Mouse (Mus musculus): ENCODE measurements around the gene Hist1h2ah. TPM values are rescaled to one million over a fixed set of nuclear protein-coding genes. Genes with fewer than 3 reads are reported as not detected.
A peak's percentile ranks its signal among the peaks of the same experiment; 100 is the strongest.

The Hist1h2ah gene
- polyA plus RNA-seq, 1 experiment from 2014 or later, result not detected

DNA sequence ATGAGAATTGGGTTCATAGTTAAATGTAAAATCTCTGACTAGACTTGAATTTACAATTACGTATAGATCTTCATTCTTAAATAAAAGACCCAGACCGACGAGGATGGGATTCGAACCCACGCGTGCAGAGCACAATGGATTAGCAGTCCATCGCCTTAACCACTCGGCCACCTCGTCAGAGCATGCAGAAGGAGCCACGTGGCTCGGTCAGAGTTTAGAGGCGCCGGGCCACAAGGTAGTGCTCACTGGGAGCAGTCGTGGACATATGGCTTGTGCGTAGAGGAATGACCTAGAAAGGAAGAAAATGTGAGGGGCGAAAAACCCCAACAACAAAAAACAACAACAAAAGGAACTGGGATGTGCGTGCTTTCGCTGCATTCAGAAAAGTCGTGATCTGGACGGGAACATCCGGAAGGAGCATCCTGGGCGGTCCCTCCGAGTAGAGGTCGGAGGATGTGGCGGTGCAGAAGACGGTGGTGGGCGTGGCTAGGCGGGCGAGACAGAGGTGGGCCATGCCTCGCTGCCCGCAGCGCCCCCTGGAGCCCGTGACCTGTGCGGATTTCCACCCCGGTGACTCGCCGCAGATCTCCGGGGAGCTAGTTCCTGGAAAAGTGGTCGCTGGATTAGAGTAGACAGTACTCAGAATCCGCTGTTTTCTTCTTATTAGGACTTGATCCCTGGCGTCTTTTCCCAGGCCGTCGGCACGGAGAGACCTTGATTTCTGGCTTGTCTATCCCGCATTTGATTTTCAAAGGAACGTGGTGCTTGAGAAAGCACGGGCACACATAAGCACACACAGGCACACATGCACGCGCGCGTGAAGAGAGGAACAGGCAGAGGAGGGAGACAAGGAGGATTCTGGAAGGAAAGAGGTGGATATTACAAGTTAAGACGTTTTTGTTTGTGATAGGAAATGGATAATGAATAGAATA lies 15.5 kb upstream of the Hist1h2ah start:
- Histone ChIP-seq H3K4me3 (ENCODE audit: low read depth, low read length) (peak overlapping the region; percentile 40), H3K9ac (ENCODE audit: low read length) (peak overlapping the region; percentile 48), H3K27ac (replicated peaks) (peak overlapping the region; percentile 45), H3K4me1 (replicated peaks; ENCODE audit: control insufficient read depth, insufficient read depth) (no peaks in the 10 kb centered on the region), H3K36me3 (ENCODE audit: control insufficient read depth, insufficient read depth, low read length) (no peaks in the 10 kb centered on the region), H3K9me3 (ENCODE audit: control insufficient read depth, low read length) (no peaks in the 10 kb centered on the region), H3K27me3 (ENCODE audit: control insufficient read depth, insufficient read depth, low read length) (no peaks in the 10 kb centered on the region), H3K4me2 (replicated peaks; ENCODE audit: low read depth) (peak overlapping the region; percentile 67)
- WGBS, result under 1% methylated on average over 52 of the region's 52 CpGs
- peak; percentile 95 for ATAC-seq (ENCODE audit: low FRiP score, low TSS enrichment)
- DNase-seq (ENCODE audit: low spot score), result peak; percentile 93
- TF ChIP-seq CTCF (IDR thresholded peaks at IDR 0.05; ENCODE audit: low read depth) (peak; percentile 85), EP300 (optimal IDR thresholded peaks at IDR 0.05) (no peak)

DNA sequence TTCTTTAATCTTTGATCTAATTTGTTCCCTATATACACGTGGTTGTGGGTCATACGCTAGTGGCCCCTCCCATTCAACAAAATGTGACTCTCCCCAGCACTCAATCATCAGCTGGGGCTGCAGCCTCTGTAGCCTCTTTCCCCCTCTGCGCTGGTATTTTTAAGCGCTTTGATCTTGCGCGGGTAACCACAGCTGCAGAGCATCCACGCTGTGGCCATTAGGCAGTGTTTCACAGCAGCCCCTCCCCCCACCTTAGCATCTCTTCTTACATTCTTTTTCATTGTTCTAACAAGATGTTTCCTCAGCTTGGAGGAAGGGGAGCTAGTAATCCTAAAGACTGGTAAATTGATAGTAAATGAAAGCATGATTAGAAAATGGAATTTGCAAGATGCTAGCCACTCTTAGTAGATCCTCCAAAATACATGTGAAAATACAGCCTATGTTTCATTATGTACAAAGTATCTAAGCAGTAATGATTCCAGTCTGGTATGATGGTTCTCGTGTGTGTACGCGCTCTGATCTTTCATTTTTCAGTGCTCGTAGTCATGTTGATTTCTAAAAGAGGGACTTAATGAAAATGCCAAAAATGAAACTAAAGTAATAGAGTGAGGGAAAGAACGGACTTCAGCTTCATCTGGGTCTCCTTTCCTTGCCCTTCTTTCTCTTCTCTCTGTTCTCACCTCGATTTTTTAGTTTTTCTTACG lies 14.5 kb upstream of the Hist1h2ah start:
- H3K9ac ChIP-seq (ENCODE audit: low read length), result peak overlapping the region; percentile 8; the same call in 1 of the 2 replicates
- ATAC-seq (ENCODE audit: low FRiP score, low TSS enrichment) (0 out of 2 replicates have a peak, but pooled peaks have one; percentile 25), DNase-seq (ENCODE audit: low spot score) (no peak)
- WGBS, result 2% methylated on average over 14 of the region's 14 CpGs
- no peaks in the 10 kb centered on the region for H3K4me1 ChIP-seq (replicated peaks; ENCODE audit: control insufficient read depth, insufficient read depth)
- H3K36me3 ChIP-seq (ENCODE audit: control insufficient read depth, insufficient read depth, low read length), result no peaks in the 10 kb centered on the region
- H3K27me3 ChIP-seq (ENCODE audit: control insufficient read depth, insufficient read depth, low read length), result no peaks in the 10 kb centered on the region
- peak overlapping the region; percentile 67 for H3K4me2 ChIP-seq (replicated peaks; ENCODE audit: low read depth)
- peak overlapping the region; percentile 25; the same call in 1 of the 2 replicates for H3K27ac ChIP-seq (replicated peaks)
- H3K4me3 ChIP-seq (ENCODE audit: low read depth, low read length), result peak overlapping the region; percentile 40
- H3K9me3 ChIP-seq (ENCODE audit: control insufficient read depth, low read length), result no peaks in the 10 kb centered on the region
- TF ChIP-seq EP300 (optimal IDR thresholded peaks at IDR 0.05) (no peak), CTCF (IDR thresholded peaks at IDR 0.05; ENCODE audit: low read depth) (no peak)

DNA sequence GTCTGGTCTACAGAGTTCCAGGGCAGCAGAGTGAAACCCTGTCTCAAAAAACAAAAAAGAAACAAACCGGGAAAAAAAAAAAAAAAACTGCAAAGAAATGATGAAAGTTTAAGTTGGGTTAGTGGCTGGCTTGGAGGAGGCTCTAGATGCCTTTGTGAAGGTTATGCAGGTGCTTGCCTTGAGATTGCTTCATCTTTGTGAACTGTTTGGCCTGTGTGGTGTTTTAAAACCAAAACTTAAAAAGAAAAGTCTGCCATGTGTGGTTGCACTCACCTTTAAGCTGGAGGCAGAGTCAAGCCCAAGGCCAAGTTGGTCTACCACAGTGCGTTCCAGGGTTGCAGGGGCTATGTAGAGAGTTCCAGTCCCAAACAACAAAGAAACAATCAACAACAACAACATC lies 13.7 kb upstream of the Hist1h2ah start:
- Histone ChIP-seq H3K9me3 (ENCODE audit: control insufficient read depth, low read length) (no peaks in the 10 kb centered on the region), H3K27me3 (ENCODE audit: control insufficient read depth, insufficient read depth, low read length) (no peaks in the 10 kb centered on the region), H3K4me2 (replicated peaks; ENCODE audit: low read depth) (no peak overlapping the region), H3K4me1 (replicated peaks; ENCODE audit: control insufficient read depth, insufficient read depth) (no peaks in the 10 kb centered on the region), H3K27ac (replicated peaks) (no peak overlapping the region), H3K36me3 (ENCODE audit: control insufficient read depth, insufficient read depth, low read length) (no peaks in the 10 kb centered on the region), H3K4me3 (ENCODE audit: low read depth, low read length) (no peak overlapping the region), H3K9ac (ENCODE audit: low read length) (no peak overlapping the region)
- ATAC-seq (ENCODE audit: low FRiP score, low TSS enrichment) (no peak), DNase-seq (ENCODE audit: low spot score) (no peak)
- WGBS, result 88% methylated on average over 2 of the region's 2 CpGs
- no peak for TF ChIP-seq CTCF (IDR thresholded peaks at IDR 0.05; ENCODE audit: low read depth)
- no peak for TF ChIP-seq EP300 (optimal IDR thresholded peaks at IDR 0.05)

DNA sequence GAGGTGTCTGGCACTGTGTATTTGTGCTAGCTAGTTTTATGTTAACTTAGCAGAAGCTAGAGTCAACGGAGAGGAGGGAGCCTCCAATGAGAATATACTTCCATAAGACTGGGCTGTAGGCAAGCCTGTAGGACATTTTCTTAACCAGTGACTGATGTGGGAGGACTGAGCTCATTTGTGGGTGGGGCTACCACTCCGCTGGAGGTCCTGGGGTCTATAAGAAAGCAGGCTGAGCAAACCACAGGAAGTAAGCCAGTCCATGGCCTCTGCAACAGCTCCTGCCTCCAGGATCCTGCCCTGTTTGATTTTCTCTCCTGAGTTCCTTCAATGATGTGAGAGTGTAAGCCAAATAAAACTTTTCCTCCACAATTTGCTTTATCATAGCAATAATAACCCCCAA lies 9.9 kb upstream of the Hist1h2ah start:
- H3K9ac ChIP-seq (ENCODE audit: low read length), result no peak overlapping the region
- H3K9me3 ChIP-seq (ENCODE audit: control insufficient read depth, low read length), result no peaks in the 10 kb centered on the region
- no peak overlapping the region for H3K27ac ChIP-seq (replicated peaks)
- no peak overlapping the region for H3K4me3 ChIP-seq (ENCODE audit: low read depth, low read length)
- no peak for ATAC-seq (ENCODE audit: low FRiP score, low TSS enrichment)
- no peak overlapping the region for H3K4me2 ChIP-seq (replicated peaks; ENCODE audit: low read depth)
- 43% methylated on average over 2 of the region's 2 CpGs for WGBS
- H3K4me1 ChIP-seq (replicated peaks; ENCODE audit: control insufficient read depth, insufficient read depth), result 0 out of 2 replicates have a peak, but pooled peaks cover 1% of the 10 kb centered on the region
- no peak for TF ChIP-seq CTCF (IDR thresholded peaks at IDR 0.05; ENCODE audit: low read depth)
- no peak for TF ChIP-seq EP300 (optimal IDR thresholded peaks at IDR 0.05)
- no peaks in the 10 kb centered on the region for H3K27me3 ChIP-seq (ENCODE audit: control insufficient read depth, insufficient read depth, low read length)
- no peaks in the 10 kb centered on the region for H3K36me3 ChIP-seq (ENCODE audit: control insufficient read depth, insufficient read depth, low read length)
- DNase-seq (ENCODE audit: low spot score), result no peak

DNA sequence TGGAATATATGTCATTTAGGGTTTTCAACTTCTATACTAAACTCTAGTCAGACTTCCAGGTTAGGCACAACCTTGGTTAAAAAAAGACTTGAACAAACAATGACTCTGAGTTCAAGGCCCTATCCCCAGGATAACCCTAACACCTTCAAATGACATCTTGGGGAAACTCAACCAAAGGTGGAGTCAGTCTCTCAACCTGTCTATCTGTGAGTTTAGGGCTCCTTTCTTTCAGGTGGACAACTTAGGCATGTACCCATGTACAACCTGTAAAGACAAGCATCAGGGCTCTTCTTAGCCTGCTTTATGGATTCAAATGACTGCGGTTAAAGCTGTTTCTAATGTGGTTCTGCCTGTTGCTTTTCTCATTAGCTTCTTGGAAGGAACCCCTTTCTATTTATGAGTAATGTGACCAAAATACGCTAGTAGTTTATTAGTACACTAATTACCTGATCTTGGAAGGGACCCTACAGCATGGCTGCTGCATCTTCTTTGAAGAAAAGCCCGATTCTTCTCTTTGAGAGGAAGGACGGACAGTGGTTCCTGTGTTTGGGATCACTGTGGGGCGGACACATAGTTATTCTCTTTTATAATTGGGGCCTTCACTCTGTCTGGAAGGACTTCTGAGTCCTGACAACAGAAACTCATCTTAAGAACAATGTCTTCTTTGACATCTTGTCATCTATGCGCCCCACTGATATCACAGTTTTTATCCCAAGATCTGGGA lies 9.2 kb upstream of the Hist1h2ah start:
- Histone ChIP-seq H3K36me3 (ENCODE audit: control insufficient read depth, insufficient read depth, low read length) (no peaks in the 10 kb centered on the region), H3K4me1 (replicated peaks; ENCODE audit: control insufficient read depth, insufficient read depth) (0 out of 2 replicates have a peak, but pooled peaks cover 2% of the 10 kb centered on the region), H3K27ac (replicated peaks) (no peak overlapping the region), H3K4me3 (ENCODE audit: low read depth, low read length) (no peak overlapping the region), H3K27me3 (ENCODE audit: control insufficient read depth, insufficient read depth, low read length) (no peaks in the 10 kb centered on the region), H3K9me3 (ENCODE audit: control insufficient read depth, low read length) (no peaks in the 10 kb centered on the region), H3K9ac (ENCODE audit: low read length) (no peak overlapping the region), H3K4me2 (replicated peaks; ENCODE audit: low read depth) (no peak overlapping the region)
- 89% methylated on average over 6 of the region's 6 CpGs for WGBS
- DNase-seq (ENCODE audit: low spot score), result no peak
- ATAC-seq (ENCODE audit: low FRiP score, low TSS enrichment), result no peak
- TF ChIP-seq CTCF (IDR thresholded peaks at IDR 0.05; ENCODE audit: low read depth) (no peak), EP300 (optimal IDR thresholded peaks at IDR 0.05) (no peak)
